Mouse (Mus musculus) myocyte (in vitro differentiated cells): ENCODE results near the gene Gm17349. TPM values are rescaled to one million over a fixed set of nuclear protein-coding genes. Genes with fewer than 3 reads are reported as not detected.

Experiments used
- H3K27me3 ChIP-seq: one replicate; pipeline ENCODE4 v1.6.1; 2011; ENCODE audit not compliant: control insufficient read depth, insufficient read depth, insufficient read length
- H3K36me3 ChIP-seq: one replicate; pipeline ENCODE4 v1.6.1; 2011; ENCODE audit not compliant: control insufficient read depth, insufficient read depth
- H3K4me2 ChIP-seq: one replicate; pipeline ENCODE4 v1.6.1; 2011; ENCODE audit warnings: low read depth, control low read depth
- H3K4me3 ChIP-seq: one replicate; pipeline ENCODE4 v1.5.1; 2011; ENCODE audit warnings: mild to moderate bottlenecking, control low read depth, moderate library complexity
- H3K79me2 ChIP-seq: one replicate; pipeline ENCODE4 v1.6.1; 2011; ENCODE audit not compliant: control insufficient read depth, insufficient read depth
- H3ac ChIP-seq: one replicate; pipeline ENCODE4 v1.6.1; 2011; ENCODE audit not compliant: control insufficient read depth, insufficient read length
- CEBPB ChIP-seq: IDR thresholded peaks from 2 replicates; pipeline ENCODE4 v1.6.1; 2011; ENCODE audit warnings: mild to moderate bottlenecking, moderate library complexity; ENCODE audit not compliant: poor library complexity, insufficient read depth, severe bottlenecking
- E2F4 ChIP-seq: IDR thresholded peaks from one replicate; pipeline ENCODE4 v1.6.1; 2011; ENCODE audit warnings: mild to moderate bottlenecking, control low read depth, moderate library complexity; ENCODE audit not compliant: insufficient read depth
- MAX ChIP-seq: IDR thresholded peaks from one replicate; pipeline ENCODE4 v1.6.1; 2011; ENCODE audit warnings: low read depth, mild to moderate bottlenecking, control low read depth
- MYOD1 ChIP-seq, 3 experiments: IDR thresholded peaks; one replicate each; pipeline ENCODE4 v1.6.1; 2011; ENCODE audit warnings: control low read depth in 2 of 3, low read depth in 2 of 3, mild to moderate bottlenecking in 2 of 3, moderate library complexity in 1 of 3; ENCODE audit not compliant: insufficient read length in 2 of 3, control insufficient read depth in 1 of 3
- MYOG ChIP-seq, 3 experiments: IDR thresholded peaks; one replicate each; pipeline ENCODE4 v1.6.1; 2011; ENCODE audit warnings: control low read depth in 2 of 3, low read depth in 2 of 3, mild to moderate bottlenecking in 2 of 3; ENCODE audit not compliant: insufficient read length in 2 of 3, control insufficient read depth in 1 of 3, insufficient read depth in 1 of 3
- POLR2A ChIP-seq: IDR thresholded peaks from one replicate; pipeline ENCODE4 v1.6.1; 2011; ENCODE audit warnings: low read depth, mild to moderate bottlenecking, control low read depth, moderate library complexity; ENCODE audit not compliant: insufficient read length
- POLR2AphosphoS2 ChIP-seq: IDR thresholded peaks from one replicate; pipeline ENCODE4 v1.6.1; 2011; ENCODE audit warnings: low read depth, control low read depth; ENCODE audit not compliant: insufficient read length
- REST ChIP-seq: IDR thresholded peaks from one replicate; pipeline ENCODE4 v1.6.1; 2011; ENCODE audit warnings: mild to moderate bottlenecking, control low read depth, moderate library complexity; ENCODE audit not compliant: insufficient read depth, insufficient read length
- SRF ChIP-seq: IDR thresholded peaks from one replicate; pipeline ENCODE4 v1.6.1; 2011; ENCODE audit warnings: low read depth; ENCODE audit not compliant: control insufficient read depth, insufficient read length
- TCF12 ChIP-seq: IDR thresholded peaks from one replicate; pipeline ENCODE4 v1.6.1; 2011; ENCODE audit warnings: mild to moderate bottlenecking, control low read depth; ENCODE audit not compliant: poor library complexity, insufficient read depth, severe bottlenecking
- TCF3 ChIP-seq: IDR thresholded peaks from one replicate; pipeline ENCODE4 v1.6.1; 2011; ENCODE audit warnings: low read depth, control low read depth; ENCODE audit not compliant: insufficient read length
- USF1 ChIP-seq: IDR thresholded peaks from one replicate; pipeline ENCODE4 v1.6.1; 2011; ENCODE audit warnings: low read depth, mild to moderate bottlenecking, control low read depth, moderate library complexity
- polyA plus RNA-seq: library from polyadenylated mRNA; unstranded; fragments of >200 nt; fragmentation: generic; extraction: Trizol; gene quantifications from one replicate; pipeline ENCODE4 v1.2.1, GENCODE M21; 2012; ENCODE audit warnings: missing spikeins

Gm17349 gene
- polyA plus RNA-seq, 1 experiment, result not detected

DNA sequence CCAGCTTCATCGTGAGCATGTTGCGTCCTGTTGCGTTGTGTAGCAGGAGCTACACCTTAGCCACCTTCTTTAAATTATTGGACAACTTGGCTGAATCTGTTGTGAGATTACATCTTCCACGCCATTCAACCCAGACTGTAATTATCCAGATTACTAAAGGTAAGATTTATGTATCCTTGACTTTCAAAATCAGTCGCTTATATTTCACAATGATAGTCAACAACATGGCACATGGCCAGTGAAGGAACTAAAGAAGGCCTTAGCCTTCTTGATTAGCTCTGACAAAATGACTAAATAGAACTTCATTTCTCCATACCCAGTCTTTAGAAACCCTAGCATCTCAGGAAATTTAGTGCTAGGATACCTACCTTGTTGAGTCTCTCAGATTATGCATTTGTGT is 27.9 kb upstream of the Gm17349 start:
- peaks cover 39% of the 10 kb centered on the region for H3K36me3 ChIP-seq
- no peak overlapping the region for H3K4me2 ChIP-seq
- H3K27me3 ChIP-seq, result no peaks in the 10 kb centered on the region
- TF ChIP-seq POLR2AphosphoS2, result no peak
- TF ChIP-seq SRF, result no peak
- TF ChIP-seq E2F4, result no peak
- no peak for TF ChIP-seq MAX
- TF ChIP-seq MYOG (IDR thresholded peaks at IDR 0.05; ENCODE audit: control insufficient read depth in 1 of 3, insufficient read depth in 1 of 3, insufficient read length in 2 of 3, low read depth in 2 of 3), result no peak
- TF ChIP-seq CEBPB, result no peak
- TF ChIP-seq TCF12, result no peak
- H3K79me2 ChIP-seq, result peaks cover 5% of the 10 kb centered on the region
- no peak overlapping the region for H3K4me3 ChIP-seq
- H3ac ChIP-seq, result no peak overlapping the region

DNA sequence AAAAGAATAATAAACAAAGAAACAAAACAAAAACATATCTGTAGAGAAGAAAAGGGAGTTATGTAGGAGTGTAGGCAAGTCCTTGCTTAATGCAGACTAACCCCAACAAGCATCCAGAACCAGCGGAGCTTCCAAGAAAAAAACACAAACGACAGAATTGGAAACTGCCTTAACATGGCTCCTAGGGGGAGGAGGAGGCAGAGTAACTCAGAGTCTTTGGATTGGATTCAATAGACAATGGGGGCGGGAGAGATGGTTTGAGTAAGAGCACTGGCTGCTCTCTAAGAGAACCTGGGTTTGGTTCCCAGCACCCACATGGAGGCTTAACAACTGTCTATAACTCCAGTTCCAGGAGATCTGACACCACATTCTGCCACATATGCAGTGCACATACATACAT is 26.4 kb upstream of the Gm17349 start:
- Histone ChIP-seq H3ac (no peak overlapping the region), H3K4me2 (no peak overlapping the region), H3K36me3 (peaks cover 40% of the 10 kb centered on the region), H3K79me2 (peaks cover 20% of the 10 kb centered on the region), H3K27me3 (no peaks in the 10 kb centered on the region), H3K4me3 (no peak overlapping the region)
- TF ChIP-seq CEBPB (no peak), MYOD1 (IDR thresholded peaks at IDR 0.05; ENCODE audit: control insufficient read depth in 1 of 3, insufficient read length in 2 of 3, low read depth in 2 of 3) (no peak), POLR2AphosphoS2 (no peak), TCF3 (no peak), USF1 (no peak), SRF (no peak), MYOG (IDR thresholded peaks at IDR 0.05; ENCODE audit: control insufficient read depth in 1 of 3, insufficient read depth in 1 of 3, insufficient read length in 2 of 3, low read depth in 2 of 3) (no peak), E2F4 (no peak), REST (no peak), MAX (no peak), POLR2A (no peak), TCF12 (no peak)

DNA sequence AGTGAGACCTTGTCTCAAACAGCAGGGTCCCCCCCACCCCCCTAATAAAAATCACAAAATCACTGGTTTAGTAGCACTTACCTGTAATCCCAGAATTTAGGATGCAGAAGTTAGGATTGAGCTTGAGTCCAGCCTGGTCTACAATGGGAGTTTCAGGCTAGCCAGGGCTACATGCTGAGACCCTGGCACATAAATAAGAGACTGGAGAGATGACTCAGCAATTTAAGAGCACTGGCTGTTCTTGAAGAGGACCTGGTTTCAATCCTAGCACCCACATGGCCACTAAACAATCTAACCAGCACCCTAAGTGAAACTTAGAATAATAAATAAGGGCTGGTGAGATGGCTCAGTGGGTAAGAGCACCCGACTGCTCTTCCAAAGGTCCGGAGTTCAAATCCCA is 25.9 kb upstream of the Gm17349 start:
- Histone ChIP-seq H3K4me2 (no peak overlapping the region), H3ac (no peak overlapping the region), H3K36me3 (peaks cover 37% of the 10 kb centered on the region), H3K4me3 (no peak overlapping the region), H3K79me2 (peaks cover 25% of the 10 kb centered on the region), H3K27me3 (no peaks in the 10 kb centered on the region)
- TF ChIP-seq MYOG (IDR thresholded peaks at IDR 0.05; ENCODE audit: control insufficient read depth in 1 of 3, insufficient read depth in 1 of 3, insufficient read length in 2 of 3, low read depth in 2 of 3) (no peak), MYOD1 (IDR thresholded peaks at IDR 0.05; ENCODE audit: control insufficient read depth in 1 of 3, insufficient read length in 2 of 3, low read depth in 2 of 3) (no peak), MAX (no peak), CEBPB (no peak), TCF3 (no peak), POLR2A (no peak), USF1 (no peak), E2F4 (no peak), POLR2AphosphoS2 (no peak), SRF (no peak), REST (no peak), TCF12 (no peak)

DNA sequence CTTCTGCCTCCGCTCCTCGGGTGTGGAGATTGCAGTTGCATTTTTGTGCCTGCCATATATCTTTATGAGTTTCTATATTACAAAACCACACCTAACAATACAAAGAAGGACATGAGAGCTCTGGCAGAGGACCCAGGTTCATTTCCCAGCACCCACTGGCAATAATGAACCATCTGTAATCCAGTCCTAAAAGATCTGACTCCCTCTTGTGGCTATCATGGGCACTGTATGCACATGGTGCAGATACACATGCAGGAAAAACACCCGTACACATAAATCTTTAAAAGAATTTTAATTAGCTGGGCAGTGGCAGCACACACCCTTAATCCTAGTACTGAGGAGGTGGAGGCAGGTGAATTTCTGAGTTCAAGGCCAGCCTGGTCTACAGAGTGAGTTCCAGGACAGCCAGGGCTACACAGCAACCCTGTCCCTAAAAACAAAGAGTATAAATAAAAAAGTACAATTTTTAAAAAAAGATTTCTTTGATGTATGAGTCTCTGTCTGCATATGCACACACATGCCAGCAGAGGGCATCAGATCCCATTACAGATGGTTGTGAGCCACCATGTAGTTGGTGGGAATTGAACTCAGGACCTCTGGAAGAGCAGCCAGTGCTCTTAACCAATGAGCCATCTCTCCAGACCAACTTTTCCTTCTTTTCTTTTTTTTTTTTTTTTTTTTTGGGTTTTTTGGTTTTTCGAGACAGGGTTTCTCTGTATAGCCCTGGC is 23.9 kb upstream of the Gm17349 start:
- Histone ChIP-seq H3K79me2 (peaks cover 29% of the 10 kb centered on the region), H3K36me3 (peaks cover 31% of the 10 kb centered on the region), H3ac (no peak overlapping the region), H3K4me3 (no peak overlapping the region), H3K4me2 (no peak overlapping the region), H3K27me3 (no peaks in the 10 kb centered on the region)
- TF ChIP-seq REST, result no peak
- no peak for TF ChIP-seq E2F4
- TF ChIP-seq MAX, result no peak
- TF ChIP-seq POLR2AphosphoS2, result no peak
- no peak for TF ChIP-seq MYOG (IDR thresholded peaks at IDR 0.05; ENCODE audit: control insufficient read depth in 1 of 3, insufficient read depth in 1 of 3, insufficient read length in 2 of 3, low read depth in 2 of 3)
- no peak for TF ChIP-seq POLR2A
- TF ChIP-seq SRF, result no peak
- no peak for TF ChIP-seq CEBPB
- TF ChIP-seq USF1, result no peak
- TF ChIP-seq TCF12, result no peak
- TF ChIP-seq TCF3, result no peak
- TF ChIP-seq MYOD1 (IDR thresholded peaks at IDR 0.05; ENCODE audit: control insufficient read depth in 1 of 3, insufficient read length in 2 of 3, low read depth in 2 of 3), result no peak
